Mouse (Mus musculus) ovary, postnatal 14 days (tissue): ENCODE data around the gene Trip12.

Experiments
- DNase-seq: peaks from one replicate; pipeline ENCODE4 v3.0.0; 2022; ENCODE audit warnings: low spot score

Trip12 gene

DNA sequence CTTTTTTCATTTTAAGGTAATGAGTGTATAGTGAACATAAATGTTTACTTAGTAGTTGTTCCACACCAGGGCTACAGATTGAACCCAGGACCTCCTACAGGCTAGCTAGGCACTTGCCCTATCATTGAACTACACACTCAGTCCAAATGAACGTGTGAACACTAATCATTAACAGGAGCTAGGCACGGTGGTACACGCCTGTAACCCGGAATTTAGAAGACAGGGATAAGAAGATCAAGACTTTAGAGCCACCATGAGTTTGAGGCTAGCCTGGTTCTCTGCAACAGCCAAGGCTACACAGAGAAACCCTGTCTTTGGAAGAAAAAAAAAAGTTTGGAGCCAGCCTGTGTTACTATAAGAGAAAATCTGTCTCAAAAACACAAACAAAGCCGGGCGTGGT lies 19.3 kb upstream of the Trip12 start:
- no peak for DNase-seq

DNA sequence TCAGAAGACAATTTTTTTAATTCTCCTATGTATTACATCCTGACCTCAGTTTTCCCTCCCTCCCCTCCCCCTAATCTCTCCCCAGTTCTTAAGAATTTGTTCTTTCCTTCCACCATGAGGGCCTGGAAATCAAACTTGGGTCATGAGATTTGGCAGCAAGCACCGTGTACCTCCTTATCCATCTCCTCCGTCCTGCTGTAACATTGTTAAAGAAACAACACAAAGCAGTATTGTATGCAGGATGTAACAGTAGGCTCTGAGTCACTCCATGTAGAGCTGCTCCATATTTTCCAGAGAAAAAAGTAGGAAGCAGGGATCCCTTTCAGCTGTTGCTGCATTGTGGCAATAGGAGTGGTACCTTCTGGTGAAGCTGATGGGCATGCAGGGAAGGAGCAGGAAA lies 15.4 kb upstream of the Trip12 start:
- DNase-seq: no peak

DNA sequence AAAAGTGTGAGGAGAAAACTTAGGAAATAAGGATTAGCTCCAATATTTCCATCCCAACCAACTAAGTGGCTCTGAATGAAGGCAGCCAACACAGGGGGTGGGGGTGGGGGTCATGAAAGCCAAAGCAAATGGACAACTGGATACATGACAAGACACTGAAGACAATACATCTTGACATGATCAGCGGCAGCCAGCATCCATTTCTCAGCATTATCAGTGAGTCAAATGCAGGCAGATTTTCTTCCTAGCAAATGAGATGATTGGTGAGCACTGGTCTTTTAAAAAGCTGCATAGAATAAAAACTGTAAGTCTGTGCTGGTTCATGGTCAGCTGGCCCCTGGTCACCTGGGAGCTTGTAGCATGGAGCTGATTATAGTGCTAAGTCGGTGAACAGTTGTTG lies 14.7 kb upstream of the Trip12 start:
- no peak for DNase-seq

DNA sequence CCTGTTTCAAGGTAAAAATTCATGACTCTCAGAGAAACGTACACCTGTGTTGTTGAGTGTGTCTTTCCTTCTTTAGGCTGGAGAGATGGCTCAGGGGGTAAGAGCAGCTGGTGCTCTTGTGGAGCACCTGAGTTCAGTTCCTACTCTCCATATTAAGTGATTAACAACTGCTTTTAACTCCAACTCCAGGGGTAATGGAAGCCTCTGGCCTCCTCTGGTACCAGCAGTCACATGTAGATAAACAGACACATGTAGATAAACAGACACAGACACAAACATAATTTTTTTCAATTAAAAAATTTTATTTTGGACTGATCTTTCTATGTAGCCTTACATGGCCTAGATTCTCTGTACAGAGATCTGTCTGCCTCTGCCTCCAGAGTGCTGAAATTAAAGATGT lies 13.4 kb upstream of the Trip12 start:
- no peak for DNase-seq

DNA sequence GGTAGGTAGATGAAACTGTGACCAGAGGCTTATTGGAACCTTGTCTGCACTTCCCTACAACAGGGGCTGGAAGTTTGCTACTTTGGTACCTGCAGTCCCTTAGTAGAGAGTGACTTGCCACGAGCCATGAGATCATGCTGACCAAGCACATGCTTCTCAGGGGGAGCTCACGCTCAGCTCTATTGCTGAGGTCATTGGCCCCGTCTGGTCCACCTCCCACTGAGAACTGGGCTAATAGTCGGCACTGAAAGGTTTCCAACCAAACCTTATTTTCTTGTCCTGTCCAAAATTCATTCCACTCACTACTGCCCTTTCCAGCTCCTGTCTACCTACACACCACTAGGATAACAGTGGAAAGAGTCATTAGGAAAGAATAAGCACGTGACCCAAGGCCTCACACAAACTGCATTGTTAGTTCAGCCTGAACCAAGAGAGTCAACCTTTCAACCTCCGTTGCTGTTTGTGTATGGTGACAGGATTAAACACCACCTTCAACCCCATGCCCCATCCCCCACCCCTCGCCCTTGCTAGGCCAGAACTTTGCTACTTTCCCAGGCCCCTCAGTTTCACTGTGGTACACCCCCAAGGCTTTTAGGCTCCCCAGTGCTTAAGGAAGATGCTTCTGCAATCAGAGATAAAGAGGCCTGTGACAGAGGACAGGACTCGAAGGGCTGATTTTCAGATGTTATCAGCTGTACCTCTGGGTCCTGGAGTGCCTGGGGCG lies 11.4 kb upstream of the Trip12 start:
- no peak for DNase-seq

DNA sequence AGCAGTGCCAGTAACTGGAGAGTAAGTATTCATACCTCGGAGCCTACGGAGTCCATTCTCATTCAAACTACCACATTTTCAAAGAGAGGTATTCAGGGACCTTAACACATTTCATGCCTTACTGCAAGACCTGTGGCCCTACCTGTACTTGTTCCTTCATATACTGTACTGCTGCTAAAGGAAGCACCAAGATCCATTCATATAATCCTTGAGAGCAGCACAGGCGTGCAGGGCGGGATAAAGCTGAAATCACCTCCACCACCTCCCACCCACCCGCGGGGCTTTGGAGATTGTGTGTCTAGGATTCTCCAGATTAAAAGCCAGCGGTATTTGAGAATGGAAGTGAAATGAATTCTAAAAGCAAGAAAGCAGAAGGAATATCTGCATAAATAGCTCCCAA lies 10.2 kb upstream of the Trip12 start:
- no peak for DNase-seq

DNA sequence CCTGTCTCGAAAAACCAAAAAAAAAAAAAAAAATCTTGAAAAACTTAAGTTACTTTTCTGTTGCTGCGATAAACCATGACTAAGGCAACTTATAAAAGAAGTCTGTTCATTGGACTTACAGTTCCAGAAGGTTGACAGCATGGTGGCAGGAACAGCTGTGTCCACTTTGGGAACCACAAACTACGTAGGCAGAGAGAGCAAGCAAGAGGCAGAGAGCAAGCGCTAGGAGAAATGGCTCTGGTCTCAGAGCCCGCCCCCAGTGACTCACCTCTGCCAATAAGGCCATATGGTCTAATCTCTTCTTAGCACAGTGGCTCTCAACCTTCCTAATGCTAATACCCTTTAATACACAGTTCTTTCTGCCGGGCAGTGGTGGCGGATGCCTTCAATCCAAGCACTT lies 9.5 kb upstream of the Trip12 start:
- DNase-seq: no peak

DNA sequence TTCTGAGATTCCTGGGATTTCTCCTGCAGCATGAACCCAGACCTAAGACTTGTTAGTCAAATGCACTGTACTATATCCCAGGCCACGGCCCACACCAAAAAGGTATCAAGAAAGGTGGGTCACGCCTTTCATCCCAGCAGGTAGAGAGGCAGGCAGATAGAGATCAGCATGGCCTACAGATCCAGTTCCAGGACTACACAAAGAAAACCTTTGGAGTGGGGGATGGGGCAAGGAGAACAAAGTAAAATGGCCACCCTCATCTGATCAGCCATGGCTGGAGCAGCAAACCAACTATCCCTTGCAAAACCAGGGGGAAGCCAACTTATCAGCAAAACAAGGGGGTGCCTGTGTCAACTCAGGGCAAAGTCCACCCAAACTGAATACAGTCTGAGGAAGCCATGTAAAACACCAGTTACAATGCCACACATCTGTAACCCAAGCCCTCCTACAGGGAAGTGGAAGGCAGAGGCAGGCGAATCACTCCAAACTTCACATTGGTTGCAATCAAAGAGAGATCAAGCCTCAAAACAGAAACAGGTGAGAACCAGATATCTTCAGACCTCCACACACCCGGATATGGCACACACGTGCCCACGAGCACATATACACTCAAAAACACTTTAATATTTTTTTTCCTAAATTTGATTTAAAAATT lies 8.6 kb upstream of the Trip12 start:
- DNase-seq: no peak

DNA sequence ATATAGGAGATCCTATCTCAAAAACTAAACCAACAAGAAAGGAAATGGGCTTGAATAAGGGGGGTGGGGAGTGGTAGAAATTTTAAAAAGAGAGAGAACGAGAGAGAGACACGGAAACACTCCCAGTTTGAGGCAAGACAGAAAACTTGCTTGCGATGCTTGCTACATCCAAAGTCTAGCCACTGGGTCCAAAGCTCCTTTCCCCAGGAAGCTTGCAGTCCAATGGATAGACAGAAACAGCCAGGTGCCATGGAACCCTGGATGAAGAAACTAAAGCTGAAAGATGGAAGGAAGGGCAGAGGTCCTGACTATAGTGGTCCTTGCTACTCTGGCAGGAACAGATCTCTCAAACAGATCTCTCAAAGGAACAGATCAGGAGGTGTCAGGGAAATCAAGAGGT lies 8.0 kb upstream of the Trip12 start:
- DNase-seq: no peak

DNA sequence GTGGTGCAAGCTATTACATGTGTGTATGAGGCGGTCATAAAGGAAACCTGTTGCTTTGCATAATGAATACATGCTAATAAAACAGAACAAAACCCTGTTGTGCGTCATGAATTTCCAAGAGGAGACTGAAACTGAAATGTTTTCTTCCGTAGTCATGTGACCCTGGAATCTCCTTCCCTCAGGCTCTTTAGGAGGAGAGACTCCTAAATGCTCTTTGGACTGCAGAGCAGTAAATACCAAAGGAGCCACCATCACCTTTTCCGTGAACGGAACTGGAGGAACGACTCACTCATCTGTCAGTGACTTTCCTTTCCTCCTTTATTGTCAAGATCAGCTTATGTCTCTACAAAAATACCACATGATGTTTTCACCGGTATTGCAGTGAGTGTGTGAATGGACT lies 7.4 kb upstream of the Trip12 start:
- DNase-seq: no peak

DNA sequence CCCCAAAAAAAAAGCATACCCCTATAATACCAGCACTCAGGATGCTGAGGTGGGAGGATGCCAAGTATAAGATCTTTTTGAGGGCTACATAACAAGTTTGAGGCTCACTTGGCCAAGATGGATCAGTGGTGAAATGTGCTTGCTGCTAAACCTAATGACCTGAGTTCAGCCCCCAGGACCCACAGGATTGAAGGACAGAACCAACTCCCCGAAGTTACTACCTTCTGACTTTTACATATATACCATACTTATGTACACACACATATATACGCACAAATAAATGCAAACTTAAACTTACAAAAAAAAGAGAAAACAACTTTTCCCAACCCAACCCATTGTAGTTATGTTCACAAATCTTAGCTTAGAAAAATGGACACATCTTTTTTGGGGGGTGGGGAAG lies 3.0 kb upstream of the Trip12 start:
- DNase-seq: no peak

DNA sequence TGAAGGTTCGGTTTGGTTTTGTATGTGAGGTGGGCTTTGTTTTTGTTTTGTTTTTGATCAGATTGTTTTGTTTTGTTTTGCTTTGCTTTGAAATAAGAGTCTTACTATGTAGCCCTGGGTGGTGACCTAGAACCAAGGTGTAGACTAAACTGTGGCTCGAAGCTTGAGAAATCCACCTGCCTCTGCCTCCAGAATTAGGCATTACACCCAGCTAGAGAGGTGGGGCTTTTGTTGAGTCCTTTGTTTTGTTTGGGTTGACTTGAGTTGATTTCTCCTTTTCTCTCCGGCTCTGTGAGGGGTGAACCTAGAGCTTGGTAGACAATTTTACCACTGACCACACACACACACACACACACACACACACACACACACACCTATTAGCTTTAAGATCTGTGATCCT lies 745 bp upstream of the Trip12 start:
- no peak for DNase-seq

DNA sequence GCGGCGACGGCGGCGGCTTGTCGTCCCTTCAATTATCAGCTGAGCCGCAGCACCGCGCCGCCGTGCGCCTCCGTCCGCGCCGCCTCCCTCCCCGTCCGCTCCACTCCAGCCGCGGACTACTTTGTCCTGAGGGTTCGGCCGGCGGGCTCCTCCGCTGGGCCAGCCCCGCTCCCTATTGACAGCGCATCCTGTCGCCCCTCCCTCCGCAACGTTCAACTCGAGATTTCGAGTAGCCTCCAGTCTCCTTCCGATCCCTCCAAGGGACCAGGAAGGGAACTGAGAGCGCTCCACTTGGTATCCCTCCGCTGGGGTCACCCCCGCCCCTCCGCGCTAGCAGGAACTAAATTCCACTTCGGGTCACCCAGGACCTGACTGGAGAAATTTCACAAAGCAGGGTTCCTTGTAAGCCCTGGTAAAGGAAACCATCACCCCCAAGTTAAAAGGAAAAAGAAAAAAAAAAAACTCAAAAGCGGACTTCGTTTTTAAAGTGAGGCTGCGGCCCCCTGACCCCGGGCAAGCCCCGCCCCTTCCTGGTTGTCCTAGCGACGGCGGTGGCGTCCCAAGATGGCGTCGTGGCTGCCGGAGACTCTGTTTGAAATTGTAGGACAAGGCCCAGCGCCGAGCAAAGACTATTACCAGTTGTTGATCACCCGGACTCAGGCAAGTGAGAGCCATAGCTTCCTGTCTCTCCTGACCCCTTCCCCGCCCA lies 853 bp downstream of the Trip12 start, which contains the start of gene Fbxo36:
TSS of gene Fbxo36 (plus strand) at position 533 of the 709 bp plus-strand sequence.
- peak; percentile 89 for DNase-seq

DNA sequence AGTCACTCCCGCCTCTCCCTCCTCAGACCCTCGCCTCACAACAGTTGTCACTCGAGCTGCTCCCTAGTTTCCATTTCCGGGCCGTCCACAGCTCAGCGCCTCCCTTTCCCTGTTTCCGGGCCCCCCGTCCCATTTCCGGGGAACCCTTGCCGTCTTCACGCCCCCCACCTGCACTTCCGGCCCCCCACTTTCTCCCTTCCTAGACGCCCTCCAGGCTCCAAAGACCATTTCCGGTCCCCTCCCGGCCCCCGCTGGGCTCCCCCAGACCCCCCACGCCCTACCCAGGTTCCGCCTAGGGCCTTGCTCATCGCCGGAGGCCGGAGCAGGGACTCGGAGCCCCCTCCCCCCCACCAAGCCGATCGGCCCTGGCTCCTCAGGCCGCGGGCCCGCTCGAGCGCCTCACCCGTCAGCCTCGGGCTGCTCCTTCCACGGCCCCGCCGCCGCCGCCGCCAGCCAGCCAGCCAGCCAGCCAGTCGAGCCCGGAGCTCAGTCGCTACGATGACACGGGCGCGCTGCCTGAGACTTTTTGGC lies 1.6 kb downstream of the Trip12 start:
- peak; percentile 44 for DNase-seq

DNA sequence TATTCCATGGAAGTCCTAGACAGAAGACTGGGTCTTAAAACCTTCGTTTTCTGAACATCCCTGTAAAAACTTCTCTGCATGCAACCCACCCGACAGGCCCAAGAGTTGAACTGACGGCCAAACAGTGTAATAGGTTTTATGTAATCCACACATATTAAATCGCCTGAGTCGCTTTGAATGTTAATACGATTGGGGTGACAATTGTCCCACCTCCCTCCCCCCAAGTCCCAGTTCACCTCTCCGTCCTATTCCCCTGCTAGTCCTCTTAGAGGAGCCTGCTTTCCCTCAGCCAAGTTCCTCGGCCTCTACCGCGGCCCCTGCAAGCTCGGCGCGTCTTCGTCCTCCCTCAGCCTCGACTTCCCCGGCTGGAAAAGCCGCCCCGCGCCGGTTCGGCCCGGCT lies 2.2 kb downstream of the Trip12 start:
- no peak for DNase-seq

DNA sequence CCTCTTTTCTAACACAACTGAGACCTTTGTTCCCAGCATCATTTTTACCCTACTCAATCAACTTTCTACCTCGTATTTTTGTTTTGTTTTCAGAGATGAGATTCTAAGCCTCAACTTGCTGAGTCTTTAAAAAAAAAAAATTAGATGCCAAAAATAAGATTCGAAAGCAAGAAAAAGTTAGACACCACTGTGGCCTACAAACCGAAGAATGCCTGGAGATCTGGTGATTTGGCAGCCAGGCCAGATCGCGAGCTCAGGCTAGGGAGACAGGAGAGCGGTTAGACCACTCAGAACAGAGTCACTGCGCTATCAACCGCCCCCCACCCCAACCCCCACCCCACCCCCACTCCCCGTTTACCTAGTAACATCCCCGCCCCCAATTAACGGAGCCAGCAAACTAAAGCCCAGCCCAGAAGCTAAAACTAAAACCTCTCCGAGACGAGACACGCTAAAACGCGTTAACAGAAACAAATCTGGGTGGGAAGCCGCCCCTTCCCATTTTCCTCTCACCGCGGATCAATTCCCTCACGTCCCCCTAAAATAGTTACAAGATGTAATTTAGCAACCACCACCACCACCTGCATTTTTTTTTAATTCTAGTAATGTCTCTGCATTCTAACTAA lies 2.7 kb downstream of the Trip12 start:
- no peak for DNase-seq

DNA sequence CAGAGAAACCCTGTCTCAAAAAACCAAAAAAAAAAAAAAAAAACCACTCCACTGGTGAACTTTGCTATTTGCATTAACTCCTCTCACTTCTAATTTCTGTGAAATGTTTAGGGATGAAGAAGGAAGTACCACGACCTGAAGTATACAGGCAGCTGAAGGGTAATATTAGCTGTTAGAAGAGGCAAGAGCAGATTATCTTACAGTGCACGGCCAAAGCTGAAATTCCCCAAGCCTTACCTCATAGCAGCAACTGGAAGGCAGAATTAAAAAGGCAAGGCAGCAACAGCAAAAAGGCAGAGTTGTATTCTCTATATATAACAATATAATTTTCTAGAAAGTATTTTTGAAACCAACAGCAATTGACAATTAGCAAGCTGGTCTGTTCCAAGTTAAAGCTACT lies 15.2 kb downstream of the Trip12 start:
- DNase-seq: no peak

DNA sequence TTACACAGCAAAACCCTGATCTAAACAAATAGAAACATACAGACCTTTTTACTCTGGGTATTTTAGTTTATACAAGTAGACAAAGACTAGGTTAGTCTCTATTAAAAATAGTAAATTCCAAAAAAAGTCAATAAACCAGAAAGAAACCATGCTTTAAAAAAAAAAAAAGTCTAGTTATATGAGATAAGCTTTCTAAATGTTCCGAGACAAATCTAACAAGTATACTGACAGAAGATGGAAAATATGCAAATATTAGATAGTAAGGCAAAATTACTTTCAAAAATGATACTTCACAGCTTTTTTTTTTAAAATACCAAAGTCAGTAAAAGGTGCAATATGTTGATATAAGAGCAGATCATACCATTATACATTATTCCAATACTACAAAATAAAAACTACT lies 22.7 kb downstream of the Trip12 start:
- DNase-seq: no peak

DNA sequence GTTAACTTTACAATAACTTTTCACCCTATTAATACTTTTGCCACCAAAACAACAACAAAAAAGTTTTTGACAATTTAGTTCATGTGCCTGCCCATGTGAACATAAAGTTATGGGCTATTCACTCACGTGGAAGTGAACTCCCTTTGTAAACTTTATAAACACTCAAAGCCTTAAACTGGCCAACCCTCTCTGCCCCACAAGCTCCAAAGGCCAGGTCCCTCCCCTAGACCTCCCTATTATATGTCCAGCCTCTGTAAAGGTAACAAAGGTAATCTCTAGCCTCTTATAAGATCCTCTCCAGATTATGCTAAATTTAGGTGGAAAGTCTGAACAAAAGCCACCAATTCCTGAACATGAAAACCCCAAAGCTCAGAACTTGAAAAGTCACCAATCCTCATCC lies 36.5 kb downstream of the Trip12 start:
- DNase-seq: no peak

DNA sequence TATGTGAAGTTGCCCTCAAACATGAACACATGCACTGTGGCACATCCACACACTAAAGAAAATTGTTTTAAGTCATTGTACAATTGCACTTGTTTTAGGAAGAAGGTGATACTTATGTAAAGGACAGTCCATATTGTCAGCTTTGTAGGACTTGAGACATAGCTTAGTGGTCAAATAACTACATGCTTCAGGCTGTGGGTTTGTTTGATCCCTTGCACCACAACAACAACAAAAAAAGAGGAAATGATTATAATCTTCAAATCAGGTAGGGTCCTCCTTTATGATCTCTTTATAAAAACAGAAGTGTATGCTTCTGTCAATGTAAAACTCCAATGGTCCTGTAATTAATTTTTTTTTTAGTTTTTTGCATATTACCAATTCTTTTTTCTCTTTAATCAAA lies 41.1 kb downstream of the Trip12 start:
- DNase-seq: no peak

DNA sequence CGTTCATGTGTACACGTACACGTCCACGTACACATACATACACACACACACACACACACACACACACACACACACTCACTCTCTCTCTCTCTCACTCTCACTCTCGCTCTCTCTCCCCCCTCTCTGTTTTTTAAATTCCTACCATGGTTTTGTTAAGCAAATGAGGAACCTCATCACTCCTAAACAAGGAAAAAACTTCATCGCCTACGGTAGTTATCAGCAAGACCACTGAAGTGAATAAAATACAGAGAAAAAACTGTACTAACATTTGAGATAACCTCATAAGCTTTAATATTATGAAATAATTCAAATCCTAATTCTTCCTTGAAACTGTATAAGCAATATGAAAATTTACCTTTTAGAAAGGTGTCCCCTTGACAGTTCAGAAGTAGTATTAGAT lies 45.0 kb downstream of the Trip12 start:
- no peak for DNase-seq

DNA sequence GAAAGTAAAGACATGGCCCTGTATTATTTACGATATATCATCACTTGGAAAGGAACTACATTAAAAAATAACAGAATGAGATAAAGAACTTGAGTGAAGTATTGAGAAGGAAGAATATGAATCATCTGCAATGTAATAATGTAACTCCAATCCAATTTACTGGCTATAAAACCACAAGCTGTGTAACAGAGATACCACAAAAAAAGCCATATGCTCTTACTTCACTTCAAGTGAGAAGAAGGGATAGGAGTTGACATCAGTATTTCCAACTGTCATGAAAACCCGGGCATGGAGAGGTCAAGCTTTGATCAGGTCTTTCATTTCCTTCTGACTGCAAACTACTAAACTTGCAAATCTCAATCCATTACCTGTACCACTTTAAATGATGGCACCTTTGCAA lies 48.9 kb downstream of the Trip12 start:
- DNase-seq: no peak

DNA sequence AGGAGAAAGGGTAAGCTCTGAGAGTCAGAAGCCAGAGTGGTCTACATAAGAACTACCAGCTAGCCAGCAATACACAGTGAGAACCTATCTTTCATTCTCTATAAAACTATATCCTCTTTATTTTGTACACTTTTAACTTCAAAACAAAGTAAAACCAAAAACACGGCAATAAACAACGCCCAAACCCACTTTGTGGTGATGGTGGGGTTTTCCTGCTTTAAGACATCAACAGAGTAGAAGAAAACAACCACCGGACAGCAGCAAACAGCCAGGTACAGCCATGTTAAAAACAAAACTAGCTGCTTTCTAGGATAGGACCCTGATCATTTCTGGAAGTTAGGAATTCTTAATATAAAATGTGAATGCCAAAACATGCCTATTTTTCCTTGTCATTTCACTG lies 59.7 kb downstream of the Trip12 start:
- DNase-seq: no peak
